Mouse (Mus musculus): ENCODE data around the gene Pim3. TPM values are rescaled to one million over a fixed set of nuclear protein-coding genes. Genes with fewer than 3 reads are reported as not detected.

Pim3 gene
- total and polyA plus RNA-seq, 3 experiments, result 71.7 to 156 (median 105) TPM

DNA sequence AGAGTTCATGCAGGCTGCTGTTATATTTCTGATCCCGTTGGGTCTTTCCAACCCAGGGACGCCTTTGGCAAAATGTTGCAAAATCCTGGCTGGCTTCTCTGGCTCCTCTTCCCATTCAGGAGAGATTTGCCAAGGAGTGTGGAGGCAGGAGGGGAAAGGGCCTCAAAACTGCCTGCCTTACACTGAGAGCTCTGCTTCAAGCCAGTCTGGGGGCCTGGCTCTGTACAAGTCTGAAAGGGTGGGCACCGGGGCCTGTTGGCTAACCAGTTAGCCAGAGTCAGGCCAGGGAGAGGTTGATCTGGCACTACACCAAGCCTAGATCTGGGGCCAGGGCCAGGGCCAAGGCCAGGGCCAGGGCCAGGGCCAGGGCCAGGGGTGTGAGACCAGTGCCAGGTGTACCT is 3.8 kb upstream of the Pim3 start:
- peak; percentile 77 for DNase-seq

DNA sequence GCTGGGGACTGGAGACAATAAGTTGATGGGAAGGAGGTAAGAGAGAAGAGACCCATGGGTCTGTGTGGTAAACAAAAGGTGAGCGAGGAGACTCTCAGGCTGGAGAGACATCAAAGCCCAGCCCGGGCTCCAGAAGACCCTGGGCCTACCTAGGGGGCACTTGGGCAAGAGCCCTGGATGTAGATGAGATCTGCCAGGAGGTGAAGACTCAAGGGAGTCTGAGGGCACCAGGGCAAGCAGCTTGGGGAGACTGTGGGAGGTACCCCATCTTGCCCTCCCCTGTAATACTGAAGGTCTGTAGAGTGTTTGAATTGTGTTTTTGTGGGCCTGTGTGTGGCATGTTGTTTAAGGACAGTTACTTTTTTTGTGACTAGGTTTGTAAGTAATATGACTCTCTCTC is 3.3 kb upstream of the Pim3 start:
- DNase-seq, result no peak

DNA sequence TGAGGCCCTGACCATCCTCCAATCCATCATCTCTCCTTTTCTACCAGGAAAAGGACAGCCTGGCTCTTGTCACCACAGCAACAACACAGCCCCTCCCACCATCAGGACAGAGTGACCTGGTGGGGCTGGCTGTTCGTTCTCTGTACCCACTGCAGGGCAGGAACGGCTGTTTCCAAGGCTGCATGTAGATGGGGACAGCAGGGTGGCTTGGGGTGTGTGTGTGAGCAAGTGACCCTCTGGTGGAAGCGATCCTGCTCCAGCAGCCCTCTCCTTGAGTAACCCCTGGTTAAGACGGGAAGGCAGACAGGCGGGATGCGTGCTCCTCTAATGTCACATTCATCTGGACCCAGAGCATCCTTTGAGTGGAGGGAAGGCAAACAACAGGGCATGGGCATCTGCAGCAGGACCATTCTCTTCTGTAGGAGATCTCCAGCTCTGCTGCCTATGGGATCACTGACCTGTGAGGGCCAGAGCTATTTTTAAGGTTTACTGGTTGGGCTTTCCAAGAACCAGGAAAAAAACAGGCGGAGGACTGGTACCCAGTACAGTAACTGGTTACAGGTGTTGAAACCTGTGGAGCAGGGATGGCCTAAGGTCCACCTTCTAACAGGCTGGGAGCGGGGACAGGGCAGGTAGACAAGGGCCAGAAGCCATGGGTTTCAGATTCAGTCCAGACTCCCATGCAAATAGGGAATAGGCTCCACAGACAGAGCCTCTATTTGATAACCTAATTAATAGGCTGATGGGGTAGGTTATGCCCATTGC is 2.6 kb upstream of the Pim3 start:
- no peak for DNase-seq

DNA sequence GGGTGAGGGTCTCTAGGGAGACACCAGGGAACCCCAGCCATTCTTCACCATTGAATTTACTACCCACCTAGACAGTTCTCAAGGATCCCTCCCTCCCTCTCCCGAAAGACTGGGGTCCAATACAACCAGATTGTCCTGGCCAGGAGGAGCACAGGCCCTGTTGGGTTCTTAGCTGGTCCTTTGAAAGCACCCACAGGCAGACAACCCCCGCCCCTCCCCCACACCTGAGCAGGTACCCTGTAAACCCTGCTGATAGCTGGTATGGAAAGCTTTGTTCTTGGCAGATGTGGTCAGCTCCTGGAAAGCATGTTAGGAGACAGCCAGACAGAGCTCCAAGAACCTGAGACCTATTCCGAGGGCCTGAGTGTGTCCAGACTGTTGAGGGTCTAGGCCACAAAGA is 1.2 kb upstream of the Pim3 start:
- DNase-seq, result no peak

DNA sequence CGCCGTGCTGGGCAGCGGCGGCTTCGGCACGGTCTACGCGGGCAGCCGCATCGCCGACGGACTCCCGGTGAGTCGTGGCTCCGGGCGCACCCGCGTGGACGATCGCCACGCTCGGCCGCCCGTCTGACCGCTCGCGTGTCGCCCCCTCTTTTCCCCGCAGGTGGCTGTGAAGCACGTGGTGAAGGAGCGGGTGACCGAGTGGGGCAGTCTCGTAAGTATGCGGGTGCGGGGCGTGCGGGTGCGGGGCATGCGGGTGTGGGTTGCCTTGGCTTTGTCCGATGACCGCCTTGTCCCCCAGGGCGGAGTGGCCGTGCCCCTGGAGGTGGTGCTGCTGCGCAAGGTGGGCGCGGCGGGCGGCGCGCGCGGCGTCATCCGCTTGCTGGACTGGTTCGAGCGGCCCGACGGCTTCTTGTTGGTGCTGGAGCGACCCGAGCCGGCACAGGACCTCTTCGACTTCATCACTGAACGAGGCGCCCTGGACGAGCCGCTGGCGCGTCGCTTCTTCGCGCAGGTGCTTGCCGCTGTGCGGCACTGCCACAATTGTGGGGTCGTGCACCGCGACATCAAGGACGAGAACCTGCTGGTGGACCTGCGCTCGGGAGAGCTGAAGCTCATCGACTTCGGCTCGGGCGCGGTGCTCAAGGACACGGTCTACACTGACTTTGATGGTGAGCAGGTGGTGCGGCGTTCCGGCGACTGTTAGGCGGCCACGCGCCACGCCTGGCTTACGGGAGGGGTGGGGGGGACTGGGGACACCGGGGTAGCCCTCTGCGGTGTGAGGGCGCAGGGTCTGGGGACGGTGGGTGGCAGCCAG is 1.1 kb downstream of the Pim3 start:
- peak; percentile 85 for DNase-seq

DNA sequence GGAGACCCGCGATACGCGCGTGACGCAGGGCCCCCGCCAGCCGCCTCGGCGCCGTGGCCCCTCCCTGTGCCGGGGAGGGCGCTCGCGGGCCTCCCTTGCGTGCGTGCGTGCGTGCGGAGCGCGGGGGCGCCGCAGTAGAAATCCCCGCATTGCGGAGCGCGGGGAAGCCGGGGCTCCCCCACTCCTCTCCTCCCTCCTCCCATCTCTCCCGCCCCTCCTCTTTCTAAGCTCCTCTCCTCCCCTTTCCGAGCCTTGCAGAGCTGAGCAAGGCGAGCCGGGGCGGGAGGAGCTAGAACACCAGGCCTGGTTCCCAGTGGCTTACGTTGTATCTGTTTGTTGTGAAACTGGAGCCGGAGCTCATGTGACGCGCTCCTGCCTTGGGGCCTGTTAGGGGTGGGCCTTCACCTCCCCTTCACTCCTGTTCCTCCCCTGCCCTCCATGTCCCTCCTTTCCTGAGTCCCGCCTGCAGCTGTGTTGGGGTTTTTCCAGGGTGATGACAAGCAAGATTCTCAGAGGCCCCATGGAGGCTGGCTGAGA is 1.8 kb downstream of the Pim3 start:
- DNase-seq, result peak; percentile 96

DNA sequence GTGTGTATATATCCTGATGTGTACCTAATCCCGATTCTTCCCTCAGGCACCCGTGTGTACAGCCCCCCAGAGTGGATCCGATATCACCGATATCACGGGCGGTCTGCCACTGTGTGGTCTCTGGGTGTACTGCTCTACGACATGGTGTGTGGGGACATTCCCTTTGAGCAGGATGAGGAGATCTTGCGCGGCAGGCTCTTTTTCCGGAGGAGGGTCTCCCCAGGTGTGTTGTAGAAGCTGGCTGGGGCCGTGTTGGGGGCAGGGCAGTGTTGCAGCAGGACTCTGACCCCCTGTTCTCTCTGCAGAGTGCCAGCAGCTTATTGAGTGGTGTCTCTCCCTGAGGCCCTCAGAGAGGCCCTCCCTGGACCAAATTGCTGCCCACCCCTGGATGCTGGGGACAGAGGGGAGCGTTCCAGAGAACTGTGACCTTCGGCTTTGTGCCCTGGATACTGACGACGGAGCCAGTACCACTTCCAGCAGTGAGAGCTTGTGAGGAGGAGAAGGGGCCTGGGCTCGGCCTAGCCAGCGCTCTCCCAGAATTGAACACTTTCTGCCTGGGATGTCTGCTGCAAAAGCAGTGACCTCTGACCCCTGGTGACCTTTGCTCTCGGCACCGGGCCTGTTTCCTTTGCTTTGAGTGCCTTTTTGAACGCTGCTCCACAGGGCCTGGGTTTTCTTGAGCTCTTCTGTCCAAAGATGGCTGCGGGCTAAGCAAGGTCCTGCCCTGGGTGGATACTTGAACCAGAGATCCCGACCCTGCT is 2.5 kb downstream of the Pim3 start:
- DNase-seq, result peak; percentile 70

DNA sequence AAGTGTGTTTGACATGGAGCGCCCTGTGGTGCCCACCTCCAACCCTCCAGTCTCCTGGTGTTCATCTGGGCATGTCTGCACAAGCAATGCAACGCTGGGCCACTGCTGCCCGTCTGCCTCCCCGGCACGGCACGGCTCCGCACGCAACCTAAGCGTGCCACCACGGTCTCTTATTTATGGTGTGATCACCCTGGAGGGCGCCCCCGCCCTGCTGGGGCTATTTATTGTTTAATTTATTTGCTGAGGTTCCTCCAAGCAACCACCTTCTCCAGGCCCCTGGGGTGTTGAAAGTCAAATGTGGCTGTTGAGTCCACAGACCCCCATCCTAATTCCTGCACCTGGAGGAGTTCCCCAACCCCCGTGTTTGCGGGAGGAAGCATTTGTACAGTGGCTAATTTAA is 3.1 kb downstream of the Pim3 start:
- DNase-seq, result no peak

DNA sequence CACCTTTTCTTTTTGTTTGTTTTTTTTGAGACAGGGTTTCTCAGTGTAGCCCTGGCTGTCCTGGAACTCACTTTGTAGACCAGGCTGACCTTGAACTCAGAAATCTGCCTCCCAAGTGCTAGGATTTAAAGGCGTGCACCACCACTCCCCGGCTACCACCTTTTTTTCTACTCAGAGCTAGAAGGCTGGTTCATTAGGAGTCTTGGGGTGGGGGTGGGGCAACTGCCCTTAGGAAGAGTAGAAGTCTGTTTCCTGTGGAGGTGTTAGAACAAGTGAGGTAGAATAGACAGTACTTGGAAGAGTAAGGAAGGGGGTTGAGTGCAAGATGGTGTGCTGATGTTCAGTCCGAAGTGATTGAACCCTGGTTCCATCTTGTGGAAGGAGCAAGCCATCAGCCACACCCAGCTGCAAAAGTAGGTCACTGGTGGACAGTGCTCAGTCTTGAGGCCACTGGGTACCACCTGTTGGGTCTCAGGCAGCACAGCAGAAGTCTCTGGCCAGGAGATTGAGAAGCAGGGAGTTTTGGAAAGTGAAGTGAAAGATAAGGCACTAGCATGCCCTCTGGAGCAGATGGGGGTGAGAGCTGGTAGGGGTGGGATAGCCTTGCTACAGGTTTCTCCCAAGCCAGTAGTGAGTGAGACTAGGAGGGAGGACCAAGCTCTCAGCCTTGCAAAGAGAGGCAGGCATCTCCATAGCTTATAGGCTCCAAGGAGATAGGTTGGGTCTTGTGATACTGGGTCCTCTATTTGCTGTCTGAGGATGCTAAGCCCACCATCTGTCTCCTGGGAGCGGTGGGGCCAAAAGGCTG is 4.1 kb downstream of the Pim3 start:
- DNase-seq, result no peak

DNA sequence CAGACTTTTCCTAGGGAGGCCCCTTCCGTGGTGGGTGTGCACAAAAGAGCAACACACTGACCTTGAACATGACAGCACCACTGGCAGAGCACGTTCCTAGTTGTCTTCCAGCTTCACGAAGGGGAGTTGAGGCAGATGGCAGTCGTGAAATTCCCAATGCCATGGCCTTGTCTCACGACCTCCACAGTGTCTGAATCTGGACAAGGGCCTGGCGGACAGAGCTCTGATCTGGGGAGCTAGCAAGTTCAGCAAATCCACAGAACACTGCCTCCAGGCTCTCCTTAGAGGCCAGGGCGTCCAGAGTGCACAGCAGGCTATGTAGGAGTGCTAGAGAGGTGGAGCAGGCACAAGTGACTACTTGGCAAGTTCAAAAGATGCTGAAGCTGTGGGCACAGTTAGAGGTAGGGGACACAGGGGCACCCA is 5.0 kb downstream of the Pim3 start:
- peak; percentile 71 for DNase-seq

DNA sequence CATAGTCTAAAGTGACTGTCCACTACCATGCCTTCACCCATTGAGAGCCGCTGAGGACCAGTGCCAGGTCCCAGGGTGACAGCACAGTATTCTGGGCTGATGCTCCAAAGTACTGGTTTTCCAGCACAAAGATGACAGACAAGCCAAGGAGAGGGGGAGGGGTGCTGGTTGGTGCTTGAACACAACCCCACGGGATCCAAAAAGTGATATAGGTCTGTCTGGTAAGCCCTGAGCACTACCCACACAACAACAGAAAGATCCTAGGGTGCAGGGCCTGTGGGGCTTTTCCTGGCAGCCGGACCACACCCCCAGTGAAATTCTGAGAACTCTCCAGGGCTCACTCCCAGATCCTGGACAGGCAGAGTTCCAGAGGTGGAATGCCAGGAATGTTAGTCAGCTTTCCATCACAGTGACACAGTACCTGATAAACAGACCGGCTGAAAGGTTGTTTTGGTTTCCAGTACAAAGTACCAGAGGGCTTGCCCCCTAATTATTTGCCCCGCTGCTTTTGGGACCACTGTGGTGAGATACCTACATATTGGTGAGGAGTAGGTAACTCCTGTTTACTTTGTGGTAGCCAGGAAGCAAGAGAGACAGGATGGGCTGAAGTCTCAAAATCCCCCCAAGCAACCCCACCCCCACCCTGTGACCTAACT is 5.5 kb downstream of the Pim3 start:
- peak; percentile 81 for DNase-seq

DNA sequence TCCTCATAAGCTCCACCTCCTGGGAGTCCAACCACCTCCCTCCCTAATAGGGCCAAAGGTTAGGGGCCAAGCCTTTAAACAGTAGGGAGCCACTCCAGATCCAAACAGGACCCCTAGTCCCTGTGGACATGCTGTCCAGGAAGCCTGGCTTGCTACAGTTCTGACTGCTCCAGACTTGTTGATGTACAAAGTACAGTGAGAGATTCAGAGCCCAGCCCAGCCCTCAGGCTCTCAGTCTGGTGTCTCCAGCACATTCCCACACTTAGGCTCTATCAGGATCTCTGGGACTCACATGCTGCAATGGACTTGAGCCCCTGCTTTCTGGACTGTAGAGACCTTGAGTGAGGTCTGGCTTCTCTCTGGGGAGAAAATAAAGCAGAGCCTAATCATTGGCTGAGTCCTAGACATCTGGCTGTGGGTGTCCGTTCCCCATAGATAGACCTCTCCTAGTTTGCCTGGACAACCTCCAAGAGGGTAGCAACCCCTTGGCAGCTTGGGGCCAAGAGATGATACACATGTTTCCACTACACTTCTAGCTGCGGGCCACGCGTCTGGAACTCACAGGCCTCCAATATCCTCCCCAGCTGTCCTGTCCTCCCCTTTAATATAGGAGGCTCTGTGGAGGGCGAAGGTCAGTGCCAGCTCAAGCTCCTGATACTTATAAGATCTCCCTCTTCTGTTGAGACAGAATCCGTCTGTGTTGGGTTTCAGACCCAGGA is 6.2 kb downstream of the Pim3 start:
- peak; percentile 48 for DNase-seq

DNA sequence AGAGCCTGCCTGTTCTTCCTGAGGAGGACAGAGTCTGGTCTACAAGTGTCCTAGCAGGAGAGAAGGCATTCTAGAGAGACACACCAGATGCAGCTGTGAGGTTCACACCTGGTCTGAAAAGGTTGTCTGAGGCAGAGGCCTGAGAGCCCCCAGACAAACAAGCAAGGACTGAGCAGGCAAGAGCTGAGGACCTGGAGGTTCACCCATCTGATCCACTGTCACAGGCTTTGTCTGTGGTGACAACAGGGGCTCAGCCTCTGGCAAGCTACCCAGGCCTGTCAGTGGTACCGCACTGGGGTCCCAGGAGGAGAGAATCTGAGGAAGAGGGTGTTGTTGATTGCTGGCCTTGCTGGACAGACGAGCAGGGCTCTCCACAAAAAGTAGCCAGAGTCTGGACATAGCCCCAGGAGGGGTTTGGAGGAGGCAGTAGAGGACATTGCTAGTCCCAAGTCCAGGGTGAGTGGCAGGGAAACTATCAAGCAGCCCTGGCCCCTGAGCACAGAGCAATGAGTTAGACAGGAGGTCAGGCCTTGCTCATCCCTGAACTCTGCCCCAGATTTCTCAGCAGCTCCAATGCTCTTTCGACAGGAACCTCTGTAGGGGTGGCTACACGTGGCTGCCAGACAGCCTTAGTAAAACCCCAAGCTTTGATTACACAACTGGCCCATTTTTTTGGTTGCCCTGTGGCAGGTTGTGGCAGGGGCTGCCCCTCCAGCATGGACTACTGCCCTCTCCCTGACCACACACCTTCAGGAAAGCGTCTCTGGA is 8.6 kb downstream of the Pim3 start:
- DNase-seq, result peak; percentile 88

DNA sequence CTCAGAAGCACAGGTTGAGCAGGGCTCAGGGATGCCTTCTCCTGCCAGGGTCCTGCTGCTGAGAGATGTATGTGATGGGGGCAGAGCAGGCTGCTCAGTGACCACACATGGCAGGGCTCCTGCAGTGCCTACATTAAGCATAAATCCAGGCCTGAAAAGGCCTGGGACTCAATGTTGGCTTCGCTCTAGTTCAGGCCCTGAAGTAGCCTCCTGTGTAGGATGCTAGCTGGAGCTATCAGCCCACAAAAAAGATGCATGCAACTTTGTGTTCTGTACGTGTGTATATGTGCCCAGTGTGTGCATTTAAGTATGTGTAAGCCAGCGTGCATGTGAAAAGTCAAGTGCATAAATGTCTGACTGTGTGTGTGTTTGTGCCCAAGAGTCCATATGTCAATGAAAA is 12.1 kb downstream of the Pim3 start:
- DNase-seq, result no peak

DNA sequence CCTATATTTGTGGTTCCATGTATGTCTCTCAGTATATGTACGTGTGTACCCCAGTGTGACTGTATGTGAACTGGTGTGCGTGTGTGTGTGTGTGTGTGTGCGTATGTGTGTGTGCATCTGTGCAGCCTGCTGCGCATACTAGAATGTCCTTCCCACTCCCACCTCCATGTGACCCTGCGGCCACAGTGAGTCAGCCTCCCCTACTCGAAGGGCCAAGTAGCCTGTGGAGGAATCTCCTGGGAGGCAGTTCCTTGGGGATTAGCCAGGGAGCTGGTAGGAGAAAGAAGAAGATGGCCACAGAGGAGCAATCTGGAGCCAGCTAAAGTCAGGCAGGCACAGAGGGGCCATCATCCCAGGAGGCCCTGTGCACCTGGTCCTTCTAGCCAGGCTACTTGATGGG is 12.5 kb downstream of the Pim3 start:
- DNase-seq, result peak; percentile 39

DNA sequence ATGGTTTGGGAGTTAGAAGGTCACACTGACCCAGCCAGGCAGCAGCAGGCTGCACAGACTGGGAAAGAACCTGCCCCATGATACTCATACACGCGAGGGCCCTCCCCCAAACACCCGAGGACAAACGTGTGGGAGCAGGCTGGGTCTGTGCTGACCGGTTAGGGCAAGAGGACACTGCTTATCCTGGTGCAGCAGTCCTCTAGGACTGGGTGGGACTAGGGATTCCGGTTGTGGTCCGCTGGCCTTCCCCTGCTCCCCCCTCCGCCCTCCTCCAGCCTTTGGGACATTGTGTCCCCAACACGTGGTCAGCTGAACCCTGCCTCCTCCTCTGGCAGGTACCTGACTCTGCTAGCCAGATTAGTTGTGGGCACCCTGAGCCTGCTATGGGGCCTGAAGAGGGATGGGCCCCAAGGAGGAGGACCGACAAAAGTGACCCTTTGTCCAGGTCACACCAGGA is 13.7 kb downstream of the Pim3 start:
- peak; percentile 34 for DNase-seq

DNA sequence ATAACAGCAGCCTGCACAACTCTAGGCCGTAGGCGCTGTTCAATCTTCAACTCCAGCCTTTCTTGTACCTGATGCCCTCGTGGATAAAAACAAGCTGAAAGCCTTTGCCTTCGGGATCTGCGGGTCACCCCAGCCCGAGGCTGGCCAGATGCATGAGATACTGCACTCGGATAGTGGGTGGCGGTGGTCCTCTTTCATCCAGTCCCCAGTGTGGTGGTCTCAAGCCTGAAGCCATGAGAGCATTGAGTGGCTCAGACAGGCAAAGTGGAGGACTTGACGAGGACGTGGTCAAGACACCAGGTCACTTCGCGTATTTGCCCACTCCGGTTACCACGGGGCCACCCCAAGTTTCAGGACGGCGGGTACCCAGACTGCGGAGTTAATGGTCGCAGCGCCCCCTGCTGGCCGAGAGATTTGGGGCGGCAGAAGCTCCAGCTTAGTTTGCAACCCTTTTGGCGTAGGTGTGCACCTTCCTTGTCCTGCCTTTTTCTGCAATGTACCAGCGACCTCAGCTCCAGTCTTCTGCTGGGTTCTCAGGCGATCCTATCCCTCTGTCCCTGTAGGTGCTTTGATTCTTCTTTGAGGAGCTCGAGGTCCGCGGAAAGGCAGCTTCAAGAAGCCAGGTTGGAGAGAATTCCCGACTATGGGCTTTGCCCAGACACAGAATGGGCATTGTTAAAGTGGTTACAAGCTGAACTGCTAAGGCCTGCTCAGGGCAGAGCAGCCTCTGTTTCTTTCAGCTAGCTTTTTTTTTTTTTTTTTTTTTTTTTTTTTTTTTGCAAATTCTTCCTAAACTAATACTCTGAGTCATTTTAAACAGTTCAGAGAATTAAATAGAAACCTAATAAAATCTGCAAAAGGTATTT is 14.4 kb downstream of the Pim3 start:
- peak; percentile 85 for DNase-seq

DNA sequence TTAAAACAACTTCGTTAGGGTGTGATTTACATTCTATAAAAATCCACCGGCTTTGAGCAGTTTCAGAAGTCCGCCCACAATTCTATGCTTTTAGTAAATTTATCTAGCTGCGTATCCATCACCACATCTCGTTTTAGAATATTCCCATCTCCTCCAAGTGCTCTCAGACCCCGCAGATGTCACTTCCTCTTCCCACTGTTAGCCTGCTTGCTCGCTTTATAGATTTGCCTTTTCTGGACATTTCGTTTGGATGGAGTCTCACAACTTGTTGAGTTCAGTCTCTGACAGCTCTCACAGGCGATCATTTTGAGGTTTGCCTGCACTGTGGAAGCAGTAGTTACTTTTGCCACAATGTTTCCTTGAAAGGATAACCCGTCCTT is 15.0 kb downstream of the Pim3 start:
- DNase-seq, result no peak

Measured in adrenal gland, adult 2 months (tissue).